Mouse (Mus musculus) forebrain, postnatal 0 days (tissue): Measurements from ENCODE around the gene Lima1. TPM values are rescaled to one million over a fixed set of nuclear protein-coding genes. Genes with fewer than 3 reads are reported as not detected.

Source experiments
- ATAC-seq: fragments of 200-750 bp; cut with Nextera tagmentation; 2 replicates; pipeline ENCODE4 v1.8.0; 2017; ENCODE audit warnings: mild to moderate bottlenecking, moderate library complexity
- DNase-seq: peaks from one replicate; pipeline ENCODE4 v3.0.0-alpha.2; 2015
- H3K27ac ChIP-seq: fragments of 300-500 bp; sonication (generic); 2 replicates; pipeline ENCODE4 v1.5.1; 2014; ENCODE audit warnings: low read depth, mild to moderate bottlenecking, antibody characterized with exemption, low read length, moderate library complexity, mixed read lengths
- H3K27me3 ChIP-seq: fragments of 300-500 bp; sonication (generic); 2 replicates; pipeline ENCODE4 v1.6.1; 2014; ENCODE audit warnings: mild to moderate bottlenecking, low read length, mixed read lengths; ENCODE audit not compliant: insufficient read depth
- H3K36me3 ChIP-seq: fragments of 300-500 bp; sonication (generic); 2 replicates; pipeline ENCODE4 v1.6.1; 2014; ENCODE audit warnings: mild to moderate bottlenecking, moderate library complexity; ENCODE audit not compliant: insufficient read depth
- H3K4me1 ChIP-seq: fragments of 300-500 bp; sonication (generic); 2 replicates; pipeline ENCODE4 v1.6.1; 2014; ENCODE audit warnings: antibody characterized with exemption; ENCODE audit not compliant: insufficient read depth
- H3K4me2 ChIP-seq: fragments of 300-500 bp; sonication (generic); 2 replicates; pipeline ENCODE4 v1.6.1; 2014; ENCODE audit warnings: low read depth, mild to moderate bottlenecking, moderate library complexity
- H3K4me3 ChIP-seq: fragments of 300-500 bp; sonication (generic); 2 replicates; pipeline ENCODE4 v1.5.1; 2014; ENCODE audit warnings: low read depth, low read length, mixed read lengths
- H3K9ac ChIP-seq: fragments of 300-500 bp; sonication (generic); 2 replicates; pipeline ENCODE4 v1.6.1; 2014; ENCODE audit warnings: mild to moderate bottlenecking
- H3K9me3 ChIP-seq: fragments of 300-500 bp; sonication (generic); 2 replicates; pipeline ENCODE4 v1.6.1; 2016; ENCODE audit warnings: low read length
- CTCF ChIP-seq: sonication (generic); IDR thresholded peaks from 2 replicates; pipeline ENCODE4 v1.5.1; 2016; ENCODE audit warnings: antibody characterized with exemption, control low read depth, low read depth
- WGBS: fragments of 180-500 bp; shearing (Covaris S2); extraction: QIAGEN DNeasy Blood & Tissue Kit; methylation state at CpG from one replicate; pipeline ENCODE4 v1.1.7; 2014; 5-methylcytosine and 5-hydroxymethylcytosine counted together
- polyA plus RNA-seq: library from polyadenylated mRNA; unstranded; fragments of >200 nt; fragmentation: Nextera tagmentation; extraction: Ambion mirVana; gene quantifications from 2 replicates; pipeline ENCODE4 v1.2.1, GENCODE M21; 2015
- total RNA-seq: library from RNA; depleted of rRNA; stranded (reverse); fragments of >200 nt; gene quantifications from 2 replicates; pipeline ENCODE4 v1.2.3, GENCODE M21; 2014

The Lima1 gene
- total and polyA plus RNA-seq, 2 experiments from 2014 or later = 9.7 to 11.8 TPM

DNA sequence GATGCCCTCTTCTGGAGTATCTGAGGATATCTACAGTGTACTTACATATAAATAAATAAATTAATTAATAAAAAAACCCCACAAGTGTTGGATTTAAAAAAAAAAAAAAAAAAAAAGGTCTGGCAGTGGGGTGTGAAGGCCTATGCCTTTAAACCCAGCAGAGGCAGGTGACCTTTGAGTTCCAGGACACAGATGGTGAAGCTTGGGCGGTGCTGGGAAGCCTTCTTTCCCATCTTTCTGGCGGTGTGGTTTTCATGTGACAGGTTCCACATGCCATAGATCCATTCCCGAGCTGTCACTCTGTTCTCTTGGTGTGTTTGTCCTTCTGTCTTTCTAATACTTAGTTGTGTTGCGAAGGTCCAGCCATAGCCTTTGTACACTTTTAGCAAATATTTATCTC lies 31.8 kb upstream of the Lima1 start:
- no peak for TF ChIP-seq CTCF
- Histone ChIP-seq H3K4me2 (no peak overlapping the region), H3K4me3 (no peak overlapping the region), H3K9me3 (no peaks in the 10 kb centered on the region), H3K4me1 (no peaks in the 10 kb centered on the region), H3K27me3 (no peaks in the 10 kb centered on the region), H3K27ac (no peak overlapping the region), H3K36me3 (no peaks in the 10 kb centered on the region), H3K9ac (no peak overlapping the region)
- WGBS = 89% methylated on average over 4 of the region's 4 CpGs
- ATAC-seq = no peak
- DNase-seq = no peak

DNA sequence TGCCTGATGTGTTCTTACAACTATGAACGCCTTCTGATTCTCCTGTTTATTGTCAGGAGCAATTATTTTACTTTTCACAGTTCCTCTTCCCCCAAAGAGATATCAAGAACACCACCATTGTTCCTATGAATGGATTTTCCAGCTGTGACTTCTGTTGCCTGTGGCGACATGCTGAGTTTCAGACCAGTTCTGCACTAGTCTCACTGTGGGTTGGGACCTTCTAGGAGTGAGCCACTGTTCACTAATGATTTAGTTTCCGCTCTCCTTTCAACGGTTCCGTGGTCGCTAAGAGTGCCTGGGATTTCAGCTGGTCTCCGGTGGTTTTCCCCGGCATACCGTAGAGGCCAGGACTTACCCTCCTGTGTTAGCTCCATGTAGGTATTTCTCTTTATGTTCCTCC lies 29.6 kb upstream of the Lima1 start:
- no peaks in the 10 kb centered on the region for H3K36me3 ChIP-seq
- no peaks in the 10 kb centered on the region for H3K4me1 ChIP-seq
- no peak overlapping the region for H3K4me2 ChIP-seq
- H3K9me3 ChIP-seq = no peaks in the 10 kb centered on the region
- H3K27me3 ChIP-seq = no peaks in the 10 kb centered on the region
- DNase-seq (no peak), ATAC-seq (no peak)
- 74% methylated on average over 9 of the region's 9 CpGs for WGBS
- no peak overlapping the region for H3K4me3 ChIP-seq
- TF ChIP-seq CTCF = no peak
- no peak overlapping the region for H3K27ac ChIP-seq
- H3K9ac ChIP-seq = no peak overlapping the region

DNA sequence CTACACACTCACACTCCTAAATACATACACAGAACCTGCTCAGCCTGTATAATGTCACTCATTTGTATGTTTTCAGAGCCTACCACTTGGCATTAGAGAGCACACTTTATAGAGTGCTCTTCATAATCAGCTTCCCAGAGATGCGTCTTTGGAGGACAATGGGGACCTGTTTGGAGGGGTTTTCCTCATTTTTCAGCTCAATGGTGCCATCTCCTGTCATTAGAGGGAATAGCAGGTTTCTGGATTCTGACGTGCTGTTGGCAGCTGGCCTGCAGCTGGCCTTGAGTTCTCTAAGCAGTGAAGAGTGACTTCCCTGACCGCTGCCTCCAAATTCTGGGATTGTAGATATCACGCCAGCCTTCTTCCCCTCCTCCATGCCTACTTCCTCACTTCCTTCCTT lies 29.1 kb upstream of the Lima1 start:
- TF ChIP-seq CTCF = peak; percentile 88

DNA sequence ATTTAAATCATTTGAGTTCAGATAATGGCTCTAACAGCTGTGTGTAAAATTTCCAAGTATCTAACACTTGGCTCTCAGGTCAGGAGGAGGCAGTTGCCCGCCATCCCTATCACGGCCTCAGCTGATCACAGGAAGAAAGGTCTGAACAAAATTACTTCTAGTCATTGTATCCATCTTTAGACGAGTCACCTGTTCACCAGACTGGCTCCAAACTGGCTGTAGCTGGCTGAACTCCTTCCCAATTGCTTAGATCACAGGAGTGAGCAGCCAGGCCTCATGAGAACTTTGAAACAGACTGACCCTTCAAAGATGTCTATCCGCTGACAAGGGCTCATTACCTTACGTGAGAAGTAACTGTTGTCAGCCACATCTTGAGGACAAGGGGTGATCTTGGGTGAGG lies 28.0 kb upstream of the Lima1 start:
- DNase-seq (no peak), ATAC-seq (no peak)
- Histone ChIP-seq H3K4me3 (no peak overlapping the region), H3K27ac (no peak overlapping the region), H3K36me3 (no peaks in the 10 kb centered on the region), H3K9me3 (no peaks in the 10 kb centered on the region), H3K9ac (no peak overlapping the region), H3K4me1 (no peaks in the 10 kb centered on the region), H3K27me3 (no peaks in the 10 kb centered on the region), H3K4me2 (no peak overlapping the region)
- no peak for TF ChIP-seq CTCF
- 82% methylated on average over 5 of the region's 5 CpGs for WGBS

More for the DNA sequence above, 29.1 kb upstream of the Lima1 start:
- Histone ChIP-seq H3K27ac (no peak overlapping the region), H3K4me2 (no peak overlapping the region), H3K4me1 (no peaks in the 10 kb centered on the region), H3K9ac (no peak overlapping the region), H3K9me3 (no peaks in the 10 kb centered on the region), H3K36me3 (no peaks in the 10 kb centered on the region), H3K4me3 (no peak overlapping the region), H3K27me3 (no peaks in the 10 kb centered on the region)
- ATAC-seq (peak; percentile 87), DNase-seq (peak; percentile 92)
- WGBS = 4% methylated on average over 4 of the region's 4 CpGs

GRCm38 (mm10) chr15:99902786-99903185 lies 27.5 kb upstream of the Lima1 start:
- no peak for ATAC-seq
- TF ChIP-seq CTCF = no peak
- no peak for DNase-seq
- no peak overlapping the region for H3K9ac ChIP-seq
- H3K27me3 ChIP-seq = no peaks in the 10 kb centered on the region
- H3K27ac ChIP-seq = no peak overlapping the region
- no peak overlapping the region for H3K4me3 ChIP-seq
- no peaks in the 10 kb centered on the region for H3K9me3 ChIP-seq
- no peaks in the 10 kb centered on the region for H3K36me3 ChIP-seq
- WGBS = 91% methylated on average over 5 of the region's 5 CpGs
- H3K4me1 ChIP-seq = no peaks in the 10 kb centered on the region
- no peak overlapping the region for H3K4me2 ChIP-seq

DNA sequence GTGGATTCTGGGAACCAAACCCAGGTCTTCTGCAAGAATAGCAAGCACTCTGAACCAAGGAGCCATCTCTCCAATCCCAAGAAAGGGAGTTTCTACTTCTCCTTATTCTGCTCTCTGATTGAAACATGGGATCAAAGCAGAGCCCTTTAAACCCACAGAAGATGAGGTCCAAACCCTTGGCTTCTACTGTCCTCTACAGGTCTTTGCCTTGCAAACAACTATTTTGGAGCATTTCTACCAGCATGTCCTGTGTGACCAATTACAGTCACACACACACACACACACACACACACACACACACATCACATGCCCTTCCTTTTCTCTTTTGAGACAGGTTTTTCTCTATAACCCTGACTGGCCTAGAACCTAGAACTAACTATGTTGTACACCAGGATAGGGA lies 21.4 kb upstream of the Lima1 start:
- no peaks in the 10 kb centered on the region for H3K27me3 ChIP-seq
- no peaks in the 10 kb centered on the region for H3K36me3 ChIP-seq
- no peaks in the 10 kb centered on the region for H3K9me3 ChIP-seq
- no peak overlapping the region for H3K4me2 ChIP-seq
- DNase-seq (no peak), ATAC-seq (no peak)
- 0 out of 2 replicates have a peak, but pooled peaks have one; percentile 11 for TF ChIP-seq CTCF
- no peak overlapping the region for H3K9ac ChIP-seq
- no peak overlapping the region for H3K27ac ChIP-seq
- H3K4me3 ChIP-seq = no peak overlapping the region
- no peaks in the 10 kb centered on the region for H3K4me1 ChIP-seq

DNA sequence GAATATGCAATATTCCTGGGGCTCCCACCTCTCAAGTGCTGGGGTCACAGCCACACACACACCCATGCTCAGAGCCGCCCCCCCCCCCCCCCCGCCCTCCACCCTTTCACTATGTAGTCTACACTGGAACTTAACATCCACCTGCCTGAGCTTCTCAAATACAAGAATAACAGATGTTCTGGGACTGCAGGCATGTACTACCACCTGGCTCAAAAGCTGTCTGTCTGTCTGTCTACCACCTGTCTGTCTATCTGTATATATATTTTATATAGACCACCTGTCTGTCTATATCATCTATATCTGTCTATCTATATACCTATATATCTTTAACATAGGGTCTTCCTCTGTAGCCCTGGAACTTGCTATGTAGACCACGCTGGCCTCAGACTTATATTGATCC lies 16.1 kb upstream of the Lima1 start:
- DNase-seq (no peak), ATAC-seq (no peak)
- 86% methylated on average over 2 of the region's 3 CpGs for WGBS
- TF ChIP-seq CTCF = no peak
- no peaks in the 10 kb centered on the region for H3K4me1 ChIP-seq
- H3K9ac ChIP-seq = no peak overlapping the region
- no peaks in the 10 kb centered on the region for H3K36me3 ChIP-seq
- no peaks in the 10 kb centered on the region for H3K27me3 ChIP-seq
- no peak overlapping the region for H3K4me3 ChIP-seq
- no peak overlapping the region for H3K4me2 ChIP-seq
- H3K27ac ChIP-seq = no peak overlapping the region
- no peaks in the 10 kb centered on the region for H3K9me3 ChIP-seq
